Mouse (Mus musculus): ENCODE measurements around the gene Sun3.

Gene Sun3

DNA sequence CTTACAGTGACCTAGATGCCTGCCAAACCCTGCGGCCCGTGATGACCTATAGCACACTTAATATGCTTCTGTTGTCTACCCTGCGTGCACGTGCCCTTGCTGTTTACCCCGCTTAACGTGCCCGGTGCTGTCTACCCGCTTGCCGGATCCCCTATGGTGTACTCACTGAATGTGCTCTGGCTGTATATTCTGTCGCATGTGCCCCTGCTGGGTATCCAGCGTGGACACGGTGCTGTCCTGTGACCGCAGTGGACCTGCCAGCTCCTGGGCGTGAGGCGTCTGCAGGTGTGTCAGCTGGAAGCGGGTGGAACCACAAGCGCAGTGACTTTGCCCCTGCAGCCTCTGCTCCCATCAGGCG, at the start of gene Sun3:
Sun3 (minus strand) TSS at position 289 of the 358 bp plus-strand sequence.
- peak in 1 of 2 experiments; percentile 11 for DNase-seq (ENCODE audit: low spot score in 2 of 2)

GRCm38 (mm10) chr11:9076444-9076843, 27.7 kb upstream of the Sun3 start:
- no peak for DNase-seq (ENCODE audit: low spot score in 2 of 2)

DNA sequence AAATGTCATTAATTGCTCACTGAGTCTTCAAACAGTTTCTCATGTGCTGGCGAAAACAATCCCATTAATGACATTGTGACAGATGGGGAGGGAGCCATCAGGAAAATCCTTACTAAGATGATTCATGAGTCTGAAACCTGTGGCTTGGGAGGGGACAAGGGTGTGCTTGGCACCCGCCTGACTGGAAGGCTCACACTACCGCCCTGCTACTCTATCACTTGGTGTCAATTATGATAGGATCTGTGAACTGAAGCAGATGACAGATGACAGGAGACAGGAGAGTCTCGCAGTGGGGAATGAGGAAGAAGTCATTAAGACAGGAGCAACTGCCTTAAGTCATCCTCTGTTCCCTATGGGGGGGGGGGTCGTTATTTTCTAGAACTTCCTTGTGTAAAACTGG, 11.7 kb upstream of the Sun3 start:
- DNase-seq (ENCODE audit: low spot score in 2 of 2), result no peak

GRCm38 (mm10) chr11:9060029-9060428, 11.2 kb upstream of the Sun3 start:
- no peak for DNase-seq (ENCODE audit: low spot score in 2 of 2)

- no peak for DNase-seq (ENCODE audit: low spot score in 2 of 2)
Observed at GRCm38 (mm10) chr11:9057711-9058110, 8.9 kb upstream of the Sun3 start.

- no peak for DNase-seq (ENCODE audit: low spot score in 2 of 2)
Observed at GRCm38 (mm10) chr11:9056937-9057336, 8.1 kb upstream of the Sun3 start.

GRCm38 (mm10) chr11:9051895-9052294, 3.1 kb upstream of the Sun3 start:
- no peak for DNase-seq (ENCODE audit: low spot score in 2 of 2)

DNA sequence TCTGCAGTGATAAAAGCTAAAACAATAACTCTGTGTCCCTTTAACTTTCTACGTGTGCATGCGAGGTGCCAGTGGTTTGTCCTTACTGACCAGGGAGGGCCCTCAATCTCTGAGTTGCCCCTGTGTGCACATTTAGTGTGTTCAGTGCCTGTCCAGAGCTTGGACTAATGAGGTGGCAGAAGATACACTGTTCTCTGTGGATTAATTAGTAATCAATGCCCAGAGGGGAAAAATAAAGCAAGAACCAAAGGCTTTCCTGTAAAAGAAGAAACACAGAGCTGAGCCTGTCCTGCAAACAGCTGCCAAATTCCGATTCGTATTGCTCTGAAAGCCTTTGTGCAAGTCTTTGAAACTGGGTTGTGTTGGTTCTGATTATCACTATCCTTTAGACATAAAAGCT, 1.4 kb upstream of the Sun3 start:
- no peak for DNase-seq (ENCODE audit: low spot score in 2 of 2)

DNA sequence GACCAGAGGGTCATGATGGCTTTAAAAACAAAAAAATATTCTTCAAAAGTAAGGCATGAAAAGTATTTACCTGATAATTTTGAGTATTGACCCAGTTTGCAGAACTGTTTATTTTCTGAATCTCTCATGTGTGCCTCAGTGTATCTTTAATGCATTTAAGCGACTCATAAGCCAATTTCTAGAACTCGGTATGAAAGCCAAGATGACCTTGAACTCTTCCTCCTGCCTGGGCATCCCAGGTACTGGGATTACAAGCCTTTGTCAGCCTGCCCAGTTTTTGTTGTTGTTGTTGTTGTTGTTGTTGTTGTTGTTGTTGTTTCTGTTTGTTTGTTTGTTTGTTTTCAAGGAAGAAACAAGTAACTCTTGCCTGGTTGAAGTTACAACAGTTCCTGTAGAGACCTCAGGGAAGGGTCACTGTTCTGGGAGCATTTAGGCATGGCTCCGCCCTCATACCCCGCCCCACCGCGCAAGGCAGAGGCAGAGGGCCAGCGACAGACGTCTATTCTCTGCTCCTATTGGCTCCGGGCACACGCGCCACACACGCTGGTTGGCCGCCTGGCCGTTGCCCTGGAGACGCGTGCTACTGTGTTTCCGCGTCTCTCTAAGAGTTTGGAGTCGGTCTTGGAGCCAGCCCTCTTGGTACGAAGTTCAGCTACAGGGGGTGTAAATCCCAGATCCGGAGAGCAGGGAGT, 634 bp downstream of the Sun3 start, which contains the start of gene Gm11992:
Gm11992 (plus strand) TSS at position 584 of the 692 bp plus-strand sequence.
- peak; percentile 71 to 82 for DNase-seq (ENCODE audit: low spot score in 2 of 2)

GRCm38 (mm10) chr11:9047044-9047443, 1.7 kb downstream of the Sun3 start:
- no peak for DNase-seq (ENCODE audit: low spot score in 2 of 2)

GRCm38 (mm10) chr11:9046546-9046945, 2.2 kb downstream of the Sun3 start:
- no peak for DNase-seq (ENCODE audit: low spot score in 2 of 2)

GRCm38 (mm10) chr11:9031530-9031929, 17.3 kb downstream of the Sun3 start:
- no peak for DNase-seq (ENCODE audit: low spot score in 2 of 2)

GRCm38 (mm10) chr11:9025211-9025610, 23.6 kb downstream of the Sun3 start:
- DNase-seq (ENCODE audit: low spot score in 2 of 2), result no peak

DNA sequence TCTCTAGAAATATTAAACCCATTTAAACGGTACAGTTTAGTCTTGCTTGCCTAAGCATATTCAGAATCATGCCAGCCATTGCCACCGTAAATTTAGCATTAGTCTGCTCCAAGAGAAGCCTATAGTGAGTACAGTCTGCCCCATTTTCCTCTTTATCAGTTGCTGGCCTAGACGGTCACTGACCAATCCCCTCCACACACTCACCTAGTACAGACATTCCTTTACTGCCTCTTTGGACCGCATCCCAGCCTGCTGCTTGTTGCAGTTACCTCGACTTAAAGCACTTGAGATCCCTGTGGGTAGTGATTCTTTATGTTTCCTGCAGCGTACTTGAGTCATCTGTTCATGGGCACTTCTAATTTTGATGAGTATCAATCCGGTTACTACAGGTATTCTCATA, 24.0 kb downstream of the Sun3 start:
- no peak for DNase-seq (ENCODE audit: low spot score in 2 of 2)

- no peak for DNase-seq (ENCODE audit: low spot score in 2 of 2)
Observed at GRCm38 (mm10) chr11:9020207-9020606, 28.6 kb downstream of the Sun3 start.

DNA sequence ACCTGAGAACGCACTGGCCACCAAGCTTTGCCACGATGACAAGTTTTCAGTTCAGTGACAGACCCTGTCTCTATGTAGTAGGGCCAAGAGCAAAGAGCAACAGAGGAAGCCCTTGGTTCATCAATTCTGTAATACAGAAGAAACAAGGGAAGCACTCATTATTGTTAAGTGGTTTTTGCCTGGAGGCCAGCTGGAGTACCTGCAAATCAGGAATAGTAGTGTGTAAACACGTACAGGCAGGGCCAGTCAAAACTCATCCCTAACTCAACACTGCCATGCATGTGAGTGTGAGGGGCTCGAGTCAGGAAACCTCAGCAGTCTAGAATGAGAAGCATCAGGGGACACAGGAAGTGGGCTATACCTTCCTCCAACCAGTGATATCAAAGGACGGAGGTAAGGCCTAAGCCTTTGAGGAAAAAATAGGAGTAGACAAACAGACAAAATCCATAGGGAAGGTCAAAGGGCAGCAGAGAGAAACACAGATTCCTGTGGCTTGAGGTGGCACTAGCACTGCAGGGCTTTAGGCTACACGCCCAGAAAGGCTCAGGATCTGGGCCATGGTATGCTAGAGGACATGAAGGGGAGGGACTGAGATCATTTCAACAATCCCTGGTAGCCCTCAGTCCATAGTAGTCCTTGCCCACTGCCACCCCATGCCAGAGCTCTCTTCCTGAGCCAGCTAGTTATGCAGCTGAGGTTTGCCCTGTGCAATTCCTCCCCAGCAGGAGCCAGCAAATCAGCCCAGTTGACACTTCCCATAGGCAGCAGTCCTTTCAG, 30.1 kb downstream of the Sun3 start:
- DNase-seq (ENCODE audit: low spot score in 2 of 2), result no peak

DNA sequence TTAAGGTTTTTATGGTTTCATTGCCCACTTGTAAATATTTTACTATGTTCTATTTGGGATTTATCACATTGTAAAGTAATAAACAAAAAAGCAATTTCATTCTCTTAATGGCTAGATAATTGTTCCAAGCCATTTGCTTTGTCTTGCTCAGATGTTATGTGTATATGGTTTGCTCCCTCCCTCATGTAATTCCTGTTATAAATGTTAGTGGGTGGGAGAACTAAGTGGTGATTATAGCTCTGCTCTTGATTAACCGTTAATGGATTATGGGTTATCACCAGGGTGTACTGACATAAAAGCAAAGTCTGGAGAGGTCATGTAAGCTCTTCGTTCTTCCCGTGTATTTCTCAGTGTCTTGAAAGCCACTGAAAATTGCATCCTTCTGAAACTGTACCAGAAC, 34.1 kb downstream of the Sun3 start:
- no peak for DNase-seq (ENCODE audit: low spot score in 2 of 2)

DNA sequence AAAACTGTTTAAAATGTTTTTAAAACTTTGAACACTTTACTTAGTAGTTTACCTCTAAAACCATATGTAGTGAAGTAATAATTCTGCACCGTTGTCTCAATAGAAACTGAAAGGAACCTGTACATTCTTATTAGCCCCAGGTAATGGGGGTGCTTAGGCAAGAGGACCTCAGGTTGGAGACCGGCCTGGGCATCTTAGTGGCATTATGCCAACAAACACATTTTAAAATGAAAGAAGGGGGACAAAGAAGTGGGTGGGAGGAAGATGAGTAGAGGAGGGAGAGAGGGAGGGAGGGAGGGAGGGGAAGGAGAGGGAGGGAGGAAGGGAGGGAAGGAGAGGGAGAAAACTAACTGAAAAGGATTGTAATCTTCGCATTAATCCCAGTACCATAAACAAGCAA, 37.4 kb downstream of the Sun3 start:
- DNase-seq (ENCODE audit: low spot score in 2 of 2), result no peak

GRCm38 (mm10) chr11:9010853-9011339, 37.9 kb downstream of the Sun3 start, which contains the start of gene Hus1:
Hus1 (minus strand) TSS chr11:9011191.
- DNase-seq (ENCODE audit: low spot score in 2 of 2), result peak; percentile 58 to 76

DNA sequence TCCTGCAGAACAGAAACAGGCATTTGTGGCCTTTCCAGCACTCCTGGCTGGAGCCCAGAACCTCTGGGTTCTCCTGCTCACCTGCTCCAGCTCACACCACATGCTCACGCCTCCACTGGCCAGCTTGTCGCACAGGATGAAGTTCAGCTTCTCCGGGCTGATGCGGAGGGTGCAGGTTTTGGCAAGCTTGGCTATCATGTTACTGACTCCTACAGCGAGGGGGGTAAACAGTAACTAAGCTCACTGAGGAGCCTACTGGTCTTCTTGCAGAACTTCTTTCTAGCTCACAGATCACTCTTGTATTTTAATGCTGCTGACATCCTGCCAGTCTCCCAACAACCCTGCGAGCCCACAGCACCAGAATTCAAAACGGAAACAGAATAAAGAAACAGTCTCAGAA, 38.4 kb downstream of the Sun3 start:
- DNase-seq (ENCODE audit: low spot score in 2 of 2), result peak in 1 of 2 experiments; percentile 7

GRCm38 (mm10) chr11:9008761-9009160, 40.0 kb downstream of the Sun3 start:
- no peak for DNase-seq (ENCODE audit: low spot score in 2 of 2)

GRCm38 (mm10) chr11:8988084-8988483, 60.7 kb downstream of the Sun3 start:
- DNase-seq (ENCODE audit: low spot score in 2 of 2), result no peak

DNA sequence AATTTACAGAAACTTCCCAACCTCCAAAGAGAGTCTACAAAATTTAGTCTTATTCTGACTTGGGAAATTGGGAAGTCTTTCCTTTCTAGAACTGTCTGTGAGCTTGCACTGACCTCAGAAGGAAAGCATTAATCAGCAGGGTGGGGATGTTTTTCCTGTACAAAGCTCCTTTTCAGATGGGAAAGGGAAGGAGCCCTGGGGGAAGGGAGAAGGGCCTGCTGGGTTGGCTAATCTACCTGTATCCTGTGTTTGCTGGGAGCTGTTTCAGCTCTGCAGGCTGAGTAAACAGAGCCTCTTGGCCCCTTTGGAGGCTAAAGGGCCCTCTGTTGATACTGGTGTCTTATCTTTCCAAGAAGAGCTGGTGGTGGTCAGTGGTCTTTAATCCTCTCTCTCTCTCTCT, 62.7 kb downstream of the Sun3 start:
- no peak for DNase-seq (ENCODE audit: low spot score in 2 of 2)
